Mouse (Mus musculus): ENCODE data around the gene Fgfr2. TPM values are rescaled to one million over a fixed set of nuclear protein-coding genes. Genes with fewer than 3 reads are reported as not detected.

Fgfr2 gene
- polyA plus RNA-seq (2014; fragmentation: Nextera tagmentation; extraction: Ambion mirVana), result 24.9 and 27.0 TPM in 2 replicates

GRCm38 (mm10) chr7:133123244-133123998 lies at the start of gene Fgfr2:
TSS of gene Fgfr2 (minus strand) at chr7:133123350.
- peak; percentile 51 for ATAC-seq (replicated peaks; ENCODE audit: insufficient number of reproducible peaks, low FRiP score, low TSS enrichment)
- peak within 1 kb of the TSS; percentile 76 for H3K4me2 ChIP-seq
- peak within 1 kb of the TSS; percentile 91 for H3K9ac ChIP-seq (ENCODE audit: low read depth, low read length)
- WGBS (ENCODE audit: insufficient replicate concordance), result under 1% methylated on average over 28 of the region's 53 CpGs
- H3K9me3 ChIP-seq (replicated peaks; ENCODE audit: control insufficient read depth, low read length), result no peaks in the 10 kb centered on the region
- H3K36me3 ChIP-seq (ENCODE audit: control insufficient read depth, insufficient read depth, low read length), result no peaks in the 10 kb centered on the region
- peak within 1 kb of the TSS; percentile 99 for H3K27ac ChIP-seq (ENCODE audit: low read depth, low read length)
- peak within 1 kb of the TSS; percentile 93 for H3K4me3 ChIP-seq (ENCODE audit: low read depth, low read length)
- peaks cover 22% of the 10 kb centered on the region for H3K4me1 ChIP-seq (ENCODE audit: control insufficient read depth, insufficient read depth, low read length)
- H3K27me3 ChIP-seq (ENCODE audit: control insufficient read depth, insufficient read depth, low read length), result no peaks in the 10 kb centered on the region

DNA sequence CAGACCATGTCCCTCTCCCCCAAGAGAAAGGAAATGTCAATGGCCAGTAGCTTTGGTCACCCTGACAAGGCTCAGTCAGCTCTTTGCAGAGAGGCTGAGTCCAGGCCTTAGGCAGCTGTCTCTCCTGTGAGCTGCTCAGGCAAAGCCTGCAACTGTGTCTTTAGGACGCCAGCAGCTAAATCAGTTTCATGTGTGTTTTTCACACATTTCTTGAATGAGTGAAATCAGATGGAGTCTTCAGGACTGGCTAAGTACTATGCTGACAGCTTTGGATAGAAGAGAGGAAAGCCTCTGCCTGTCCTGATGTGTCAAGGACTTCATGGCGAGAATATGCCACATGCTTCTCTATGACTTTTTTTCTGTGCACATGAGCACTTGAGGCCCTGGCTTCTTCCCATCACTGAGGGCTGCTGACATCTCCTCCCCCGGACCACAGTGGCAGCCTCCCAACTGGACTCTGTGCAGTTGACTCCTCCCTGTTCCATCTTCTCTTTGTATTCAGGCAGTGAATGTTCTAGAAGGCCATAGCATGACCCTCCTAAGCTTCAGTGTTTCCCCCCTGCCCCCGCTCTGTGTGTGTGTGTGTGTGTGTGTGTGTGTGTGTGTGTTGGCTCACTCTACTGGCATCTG lies 48.4 kb upstream of the Fgfr2 start:
- Histone ChIP-seq H3K36me3 (ENCODE audit: control insufficient read depth, insufficient read depth, low read length) (no peaks in the 10 kb centered on the region), H3K4me1 (ENCODE audit: control insufficient read depth, insufficient read depth, low read length) (peaks cover 5% of the 10 kb centered on the region; the same call in 1 of the 2 replicates), H3K4me2 (no peak overlapping the region), H3K9me3 (replicated peaks; ENCODE audit: control insufficient read depth, low read length) (no peaks in the 10 kb centered on the region), H3K27ac (ENCODE audit: low read depth, low read length) (no peak overlapping the region), H3K9ac (ENCODE audit: low read depth, low read length) (no peak overlapping the region), H3K27me3 (ENCODE audit: control insufficient read depth, insufficient read depth, low read length) (no peaks in the 10 kb centered on the region), H3K4me3 (ENCODE audit: low read depth, low read length) (no peak overlapping the region)
- ATAC-seq (replicated peaks; ENCODE audit: insufficient number of reproducible peaks, low FRiP score, low TSS enrichment), result no peak
- 67% methylated on average over 4 of the region's 4 CpGs for WGBS (ENCODE audit: insufficient replicate concordance)

DNA sequence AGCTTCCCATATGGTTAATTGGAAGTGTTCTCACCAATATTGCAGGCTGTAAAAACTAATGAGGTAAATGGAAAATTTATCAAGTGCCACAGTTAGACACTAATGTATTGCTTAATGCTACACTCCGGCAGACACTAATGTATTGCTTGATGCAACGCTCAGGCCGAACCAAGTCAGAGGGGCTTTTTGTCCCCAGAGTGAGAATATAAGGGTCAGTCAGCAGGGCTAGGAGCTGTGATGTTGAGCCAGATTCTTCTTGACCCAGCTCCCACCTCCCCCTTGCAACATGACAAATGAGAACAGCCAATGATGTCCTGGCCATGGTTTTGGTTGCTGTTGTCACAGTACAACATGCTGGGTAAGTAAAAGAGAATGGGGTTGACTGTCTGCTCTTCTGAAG lies 45.8 kb upstream of the Fgfr2 start:
- H3K4me1 ChIP-seq (ENCODE audit: control insufficient read depth, insufficient read depth, low read length), result no peaks in the 10 kb centered on the region
- H3K9me3 ChIP-seq (replicated peaks; ENCODE audit: control insufficient read depth, low read length), result no peaks in the 10 kb centered on the region
- no peak overlapping the region for H3K9ac ChIP-seq (ENCODE audit: low read depth, low read length)
- no peak overlapping the region for H3K4me2 ChIP-seq
- no peak overlapping the region for H3K27ac ChIP-seq (ENCODE audit: low read depth, low read length)
- WGBS (ENCODE audit: insufficient replicate concordance), result 85% methylated on average over 3 of the region's 3 CpGs
- H3K36me3 ChIP-seq (ENCODE audit: control insufficient read depth, insufficient read depth, low read length), result no peaks in the 10 kb centered on the region
- H3K27me3 ChIP-seq (ENCODE audit: control insufficient read depth, insufficient read depth, low read length), result no peaks in the 10 kb centered on the region
- H3K4me3 ChIP-seq (ENCODE audit: low read depth, low read length), result no peak overlapping the region
- ATAC-seq (replicated peaks; ENCODE audit: insufficient number of reproducible peaks, low FRiP score, low TSS enrichment), result no peak

GRCm38 (mm10) chr7:133167903-133168302 lies 44.8 kb upstream of the Fgfr2 start:
- Histone ChIP-seq H3K4me3 (ENCODE audit: low read depth, low read length) (no peak overlapping the region), H3K9ac (ENCODE audit: low read depth, low read length) (no peak overlapping the region), H3K27ac (ENCODE audit: low read depth, low read length) (no peak overlapping the region), H3K27me3 (ENCODE audit: control insufficient read depth, insufficient read depth, low read length) (no peaks in the 10 kb centered on the region), H3K4me1 (ENCODE audit: control insufficient read depth, insufficient read depth, low read length) (no peaks in the 10 kb centered on the region), H3K4me2 (no peak overlapping the region), H3K9me3 (replicated peaks; ENCODE audit: control insufficient read depth, low read length) (no peaks in the 10 kb centered on the region), H3K36me3 (ENCODE audit: control insufficient read depth, insufficient read depth, low read length) (no peaks in the 10 kb centered on the region)
- 71% methylated on average over 2 of the region's 2 CpGs for WGBS (ENCODE audit: insufficient replicate concordance)
- ATAC-seq (replicated peaks; ENCODE audit: insufficient number of reproducible peaks, low FRiP score, low TSS enrichment), result no peak

GRCm38 (mm10) chr7:133164770-133165169 lies 41.6 kb upstream of the Fgfr2 start:
- 62% methylated on average over 2 of the region's 2 CpGs for WGBS (ENCODE audit: insufficient replicate concordance)
- no peak for ATAC-seq (replicated peaks; ENCODE audit: insufficient number of reproducible peaks, low FRiP score, low TSS enrichment)
- Histone ChIP-seq H3K36me3 (ENCODE audit: control insufficient read depth, insufficient read depth, low read length) (no peaks in the 10 kb centered on the region), H3K27me3 (ENCODE audit: control insufficient read depth, insufficient read depth, low read length) (no peaks in the 10 kb centered on the region), H3K4me3 (ENCODE audit: low read depth, low read length) (no peak overlapping the region), H3K9me3 (replicated peaks; ENCODE audit: control insufficient read depth, low read length) (no peaks in the 10 kb centered on the region), H3K9ac (ENCODE audit: low read depth, low read length) (no peak overlapping the region), H3K4me2 (no peak overlapping the region), H3K27ac (ENCODE audit: low read depth, low read length) (no peak overlapping the region), H3K4me1 (ENCODE audit: control insufficient read depth, insufficient read depth, low read length) (no peaks in the 10 kb centered on the region)

DNA sequence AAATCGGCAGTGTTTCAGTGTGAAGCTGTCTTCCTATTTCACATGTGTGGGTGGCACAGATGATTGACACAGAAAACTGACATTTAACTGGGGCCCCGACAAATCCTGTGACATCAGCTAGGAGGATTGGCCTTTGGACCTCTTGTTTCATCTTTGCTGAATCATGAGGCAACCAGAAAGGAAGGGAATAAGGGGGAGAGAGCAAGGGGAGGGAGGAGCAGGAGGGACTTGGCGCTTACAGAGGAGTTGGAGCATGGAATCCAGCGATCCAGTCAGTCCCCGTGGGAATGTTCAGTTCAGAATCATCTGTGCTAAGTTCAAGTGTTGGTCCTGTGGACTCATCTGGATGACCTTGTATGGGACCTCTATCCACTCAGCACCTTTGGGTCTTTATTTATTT lies 39.9 kb upstream of the Fgfr2 start:
- Histone ChIP-seq H3K27me3 (ENCODE audit: control insufficient read depth, insufficient read depth, low read length) (no peaks in the 10 kb centered on the region), H3K27ac (ENCODE audit: low read depth, low read length) (no peak overlapping the region), H3K4me3 (ENCODE audit: low read depth, low read length) (no peak overlapping the region), H3K9ac (ENCODE audit: low read depth, low read length) (no peak overlapping the region), H3K36me3 (ENCODE audit: control insufficient read depth, insufficient read depth, low read length) (no peaks in the 10 kb centered on the region), H3K4me1 (ENCODE audit: control insufficient read depth, insufficient read depth, low read length) (no peaks in the 10 kb centered on the region), H3K4me2 (no peak overlapping the region), H3K9me3 (replicated peaks; ENCODE audit: control insufficient read depth, low read length) (no peaks in the 10 kb centered on the region)
- ATAC-seq (replicated peaks; ENCODE audit: insufficient number of reproducible peaks, low FRiP score, low TSS enrichment), result no peak
- WGBS (ENCODE audit: insufficient replicate concordance), result 67% methylated on average over 5 of the region's 5 CpGs

DNA sequence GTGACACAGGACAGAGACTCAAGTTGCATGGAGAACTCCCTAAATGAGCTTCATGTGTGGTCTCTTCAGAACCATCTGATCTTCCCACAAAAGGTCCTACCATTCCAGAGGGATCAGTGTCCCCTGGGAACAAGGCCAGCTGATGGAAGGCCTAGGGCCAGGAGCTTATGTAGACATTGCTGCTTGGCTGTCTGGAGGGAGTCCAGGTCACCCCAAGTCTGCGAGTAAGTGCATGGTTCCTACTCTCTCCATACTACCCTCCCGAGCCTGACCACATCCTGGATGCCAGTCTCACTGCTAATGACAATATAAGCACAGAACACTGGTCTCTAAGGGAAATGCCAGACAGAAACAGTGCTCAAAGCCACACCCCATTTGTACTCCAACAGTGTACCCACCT lies 39.0 kb upstream of the Fgfr2 start:
- H3K9ac ChIP-seq (ENCODE audit: low read depth, low read length), result no peak overlapping the region
- no peak overlapping the region for H3K4me3 ChIP-seq (ENCODE audit: low read depth, low read length)
- no peak for ATAC-seq (replicated peaks; ENCODE audit: insufficient number of reproducible peaks, low FRiP score, low TSS enrichment)
- H3K4me2 ChIP-seq, result no peak overlapping the region
- 64% methylated on average over 2 of the region's 2 CpGs for WGBS (ENCODE audit: insufficient replicate concordance)
- no peaks in the 10 kb centered on the region for H3K9me3 ChIP-seq (replicated peaks; ENCODE audit: control insufficient read depth, low read length)
- no peaks in the 10 kb centered on the region for H3K4me1 ChIP-seq (ENCODE audit: control insufficient read depth, insufficient read depth, low read length)
- H3K27ac ChIP-seq (ENCODE audit: low read depth, low read length), result no peak overlapping the region
- no peaks in the 10 kb centered on the region for H3K36me3 ChIP-seq (ENCODE audit: control insufficient read depth, insufficient read depth, low read length)
- no peaks in the 10 kb centered on the region for H3K27me3 ChIP-seq (ENCODE audit: control insufficient read depth, insufficient read depth, low read length)

DNA sequence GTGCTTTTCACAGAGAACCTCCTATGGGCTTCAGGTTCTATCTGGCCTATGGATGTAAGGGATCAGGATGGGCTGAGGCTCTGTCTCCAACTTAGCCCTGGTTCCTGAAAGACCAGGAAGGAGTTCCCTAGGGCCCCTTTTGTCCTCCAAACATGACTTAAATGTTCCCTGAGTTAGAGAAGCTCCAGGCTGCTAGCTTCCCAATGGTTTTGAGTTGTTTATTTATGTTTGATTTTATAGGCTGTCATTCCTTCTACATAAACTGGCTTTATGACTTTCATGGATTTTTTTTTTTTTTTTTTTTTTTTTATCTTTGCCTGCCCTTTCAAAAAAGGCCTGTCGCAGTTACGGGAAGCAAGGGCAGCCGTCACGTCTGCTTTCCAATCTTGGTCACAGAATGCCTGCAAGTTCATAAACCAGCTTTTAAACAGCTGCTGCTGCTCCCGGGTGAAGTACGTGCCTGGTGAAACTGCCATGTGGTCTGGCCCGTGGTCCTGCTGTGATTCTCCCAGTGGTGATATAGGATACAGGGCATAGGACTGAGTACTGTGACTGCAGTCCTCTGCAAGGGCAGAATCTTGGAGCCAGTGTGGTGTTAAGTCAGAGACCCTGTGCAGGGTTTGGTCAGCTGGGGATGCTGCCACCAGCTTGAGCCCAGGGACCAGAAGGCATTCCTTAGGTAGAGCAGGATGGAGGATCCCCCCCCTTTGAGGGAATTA lies 38.4 kb upstream of the Fgfr2 start:
- 58% methylated on average over 7 of the region's 7 CpGs for WGBS (ENCODE audit: insufficient replicate concordance)
- no peaks in the 10 kb centered on the region for H3K4me1 ChIP-seq (ENCODE audit: control insufficient read depth, insufficient read depth, low read length)
- H3K4me2 ChIP-seq, result no peak overlapping the region
- H3K9me3 ChIP-seq (replicated peaks; ENCODE audit: control insufficient read depth, low read length), result no peaks in the 10 kb centered on the region
- H3K4me3 ChIP-seq (ENCODE audit: low read depth, low read length), result no peak overlapping the region
- H3K9ac ChIP-seq (ENCODE audit: low read depth, low read length), result no peak overlapping the region
- no peaks in the 10 kb centered on the region for H3K36me3 ChIP-seq (ENCODE audit: control insufficient read depth, insufficient read depth, low read length)
- no peaks in the 10 kb centered on the region for H3K27me3 ChIP-seq (ENCODE audit: control insufficient read depth, insufficient read depth, low read length)
- no peak for ATAC-seq (replicated peaks; ENCODE audit: insufficient number of reproducible peaks, low FRiP score, low TSS enrichment)
- H3K27ac ChIP-seq (ENCODE audit: low read depth, low read length), result no peak overlapping the region

Data from heart, embryonic 11.5 days (tissue).